Mouse (Mus musculus): Measurements from ENCODE around the gene Cpm.

- TF ChIP-seq CTCF (IDR thresholded peaks at IDR 0.05; ENCODE audit: low read depth, low read length) (no peak), POLR2A (IDR thresholded peaks at IDR 0.05; ENCODE audit: insufficient read depth, low read length) (no peak), EP300 (IDR thresholded peaks at IDR 0.05; ENCODE audit: insufficient read depth, low read depth, low read length) (no peak)
These were observed 27.8 kb downstream of the Cpm start for GRCm38 (mm10) chr10:117656985-117657658.

All from ES-Bruce4 (cell line).